Mouse (Mus musculus) heart, embryonic 15.5 days (tissue): ENCODE data around the gene Prdm12. TPM values are rescaled to one million over a fixed set of nuclear protein-coding genes. Genes with fewer than 3 reads are reported as not detected.
A peak's percentile ranks its signal among the peaks of the same experiment; 100 is the strongest.
"Not testable (repeated sequence)": the region's sequence is repeated elsewhere in the genome, so short reads cannot be mapped to it uniquely, and the experiment has no call there.

ENCODE experiments used
- ATAC-seq: fragments of 200-750 bp; cut with Nextera tagmentation; replicated peaks from 2 replicates; pipeline ENCODE4 v1.8.0; 2017; ENCODE audit warnings: low read depth, moderate TSS enrichment; ENCODE audit not compliant: insufficient number of reproducible peaks, insufficient read depth, low FRiP score
- H3K27ac ChIP-seq: fragments of 300-500 bp; sonication (generic); 2 replicates; pipeline ENCODE4 v1.5.1; 2015; ENCODE audit warnings: mild to moderate bottlenecking, inconsistent platforms
- H3K27me3 ChIP-seq: fragments of 300-500 bp; sonication (generic); 2 replicates; pipeline ENCODE4 v1.6.1; 2015; ENCODE audit warnings: inconsistent platforms
- H3K36me3 ChIP-seq: fragments of 300-500 bp; sonication (generic); 2 replicates; pipeline ENCODE4 v1.6.1; 2015; ENCODE audit warnings: mild to moderate bottlenecking, inconsistent platforms
- H3K4me1 ChIP-seq: fragments of 300-500 bp; sonication (generic); replicated peaks from 2 replicates; pipeline ENCODE4 v1.6.1; 2015; ENCODE audit warnings: inconsistent platforms
- H3K4me2 ChIP-seq: fragments of 300-500 bp; sonication (generic); 2 replicates; pipeline ENCODE4 v1.6.1; 2015; ENCODE audit warnings: inconsistent platforms, mild to moderate bottlenecking, moderate library complexity
- H3K4me3 ChIP-seq: fragments of 300-500 bp; sonication (generic); 2 replicates; pipeline ENCODE4 v1.5.1; 2015; ENCODE audit warnings: mild to moderate bottlenecking, inconsistent platforms
- H3K9ac ChIP-seq: fragments of 300-500 bp; sonication (generic); 2 replicates; pipeline ENCODE4 v1.6.1; 2015; ENCODE audit warnings: mild to moderate bottlenecking, inconsistent platforms
- H3K9me3 ChIP-seq: fragments of 300-500 bp; sonication (generic); replicated peaks from 2 replicates; pipeline ENCODE4 v1.6.1; 2016; ENCODE audit warnings: inconsistent platforms
- WGBS: fragments of 180-500 bp; shearing (Covaris S2); methylation state at CpG from one replicate; pipeline ENCODE4 v1.1.7; 2015; ENCODE audit warnings: mixed read lengths; 5-methylcytosine and 5-hydroxymethylcytosine counted together
- polyA plus RNA-seq: library from polyadenylated mRNA; unstranded; fragments of >200 nt; fragmentation: Nextera tagmentation; extraction: Ambion mirVana; gene quantifications from 2 replicates; pipeline ENCODE4 v1.2.1, GENCODE M21; 2015

The Prdm12 gene
- polyA plus RNA-seq, 1 experiment from 2014 or later, result not detected

DNA sequence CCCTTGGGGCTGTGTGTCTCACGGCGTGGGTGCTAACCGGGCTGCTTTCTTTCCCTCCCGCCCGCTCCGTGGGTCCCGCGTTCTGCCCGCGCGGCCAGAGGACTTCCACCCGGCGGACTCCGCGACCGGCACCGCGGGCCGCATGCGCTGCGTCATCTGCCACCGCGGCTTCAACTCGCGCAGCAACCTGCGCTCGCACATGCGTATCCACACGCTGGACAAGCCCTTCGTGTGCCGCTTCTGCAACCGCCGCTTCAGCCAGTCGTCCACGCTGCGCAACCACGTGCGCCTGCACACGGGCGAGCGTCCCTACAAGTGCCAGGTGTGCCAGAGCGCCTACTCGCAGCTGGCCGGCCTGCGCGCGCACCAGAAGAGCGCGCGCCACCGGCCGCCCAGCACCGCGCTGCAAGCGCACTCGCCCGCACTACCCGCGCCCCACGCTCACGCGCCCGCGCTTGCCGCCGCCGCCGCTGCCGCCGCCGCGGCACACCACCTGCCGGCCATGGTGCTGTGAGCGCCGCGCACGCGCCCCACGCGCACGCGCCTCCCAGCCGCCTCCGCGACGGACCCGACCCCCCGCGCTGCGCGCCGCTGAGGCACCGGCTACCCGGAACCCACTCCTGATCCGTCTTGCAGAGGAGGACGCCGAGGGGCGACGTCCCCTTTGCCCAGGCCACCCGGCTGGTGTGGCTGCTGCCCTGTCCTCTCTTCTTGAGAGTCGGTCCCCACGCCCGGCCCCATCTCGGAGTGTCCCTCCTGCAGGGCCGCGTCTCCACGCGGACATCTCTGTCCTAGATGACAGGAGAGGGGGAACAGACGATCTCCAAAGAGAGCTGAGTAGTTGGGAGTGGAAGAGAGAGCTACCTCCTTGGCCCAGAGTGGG, 14.4 kb downstream of the Prdm12 start:
- no peaks in the 10 kb centered on the region for H3K36me3 ChIP-seq
- peak overlapping the region; percentile 100 for H3K4me2 ChIP-seq
- H3K4me1 ChIP-seq, result peaks cover 13% of the 10 kb centered on the region
- H3K27me3 ChIP-seq, result peaks cover 94% of the 10 kb centered on the region
- no peak overlapping the region for H3K27ac ChIP-seq
- under 1% methylated on average over 94 of the region's 109 CpGs for WGBS
- peak overlapping the region; percentile 59 for H3K4me3 ChIP-seq
- 0 out of 2 replicates have a peak, but pooled peaks have one; percentile 8 for ATAC-seq
- no peaks in the 10 kb centered on the region for H3K9me3 ChIP-seq
- peak overlapping the region; percentile 51 for H3K9ac ChIP-seq

DNA sequence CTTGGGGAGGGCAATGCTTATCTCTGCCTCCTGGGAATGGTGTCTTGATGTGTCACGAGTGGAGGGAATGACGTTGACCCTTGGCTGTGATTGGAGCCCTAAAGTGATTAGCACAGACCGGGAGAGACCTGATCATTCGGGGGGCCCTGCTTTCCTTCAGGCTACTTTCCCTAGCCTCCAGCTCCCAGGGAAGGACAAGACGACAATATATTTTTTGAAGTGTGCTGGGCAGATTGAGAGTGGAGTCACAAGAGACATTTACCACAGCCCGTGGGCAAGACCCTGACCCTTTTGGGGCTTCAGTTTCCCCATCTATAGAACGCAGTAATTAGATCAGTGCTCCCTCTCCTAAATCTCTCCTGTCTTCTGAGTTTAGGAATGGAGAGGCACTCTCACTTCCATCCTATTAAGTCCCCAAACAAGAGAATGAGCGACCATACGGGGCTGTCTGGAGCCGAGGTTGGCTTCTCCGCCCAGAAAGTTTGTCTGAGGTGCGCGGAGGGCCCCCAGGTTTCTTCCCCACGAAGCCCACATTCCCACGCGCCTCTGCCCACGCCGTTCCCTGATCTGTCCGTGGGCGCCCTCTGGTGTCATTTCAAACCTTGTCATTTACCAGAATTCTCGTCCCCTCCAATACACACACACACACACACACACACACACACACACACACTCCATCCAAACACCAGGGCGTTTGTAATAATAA, 15.2 kb downstream of the Prdm12 start:
- WGBS, result 4% methylated on average over 22 of the region's 22 CpGs
- Histone ChIP-seq H3K27me3 (peaks cover 90% of the 10 kb centered on the region), H3K27ac (no peak overlapping the region), H3K4me1 (peaks cover 13% of the 10 kb centered on the region), H3K36me3 (no peaks in the 10 kb centered on the region), H3K4me2 (peak overlapping the region; percentile 100), H3K9ac (no peak overlapping the region), H3K9me3 (no peaks in the 10 kb centered on the region), H3K4me3 (peak overlapping the region; percentile 59)
- ATAC-seq, result no peak

DNA sequence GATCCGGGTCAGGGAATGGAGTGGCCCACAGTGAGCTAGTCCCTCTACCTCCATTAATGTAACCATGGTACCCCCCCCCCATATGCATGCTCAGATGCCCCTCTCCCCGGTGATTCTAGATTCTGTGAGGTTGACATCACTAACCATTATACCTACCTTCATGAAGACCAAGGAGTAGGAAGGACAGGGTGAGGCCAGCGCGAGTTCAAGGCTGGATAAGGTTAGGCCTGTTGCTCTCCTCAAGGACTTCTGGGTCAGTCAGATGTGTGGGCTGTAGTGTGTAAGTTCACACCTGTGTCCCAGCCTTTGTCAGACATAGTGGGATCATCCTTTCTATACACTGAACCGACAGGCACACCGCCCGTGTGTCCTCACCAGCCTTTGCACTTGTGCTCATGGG, 16.5 kb downstream of the Prdm12 start:
- no peak for ATAC-seq
- WGBS, result 80% methylated on average over 7 of the region's 7 CpGs

DNA sequence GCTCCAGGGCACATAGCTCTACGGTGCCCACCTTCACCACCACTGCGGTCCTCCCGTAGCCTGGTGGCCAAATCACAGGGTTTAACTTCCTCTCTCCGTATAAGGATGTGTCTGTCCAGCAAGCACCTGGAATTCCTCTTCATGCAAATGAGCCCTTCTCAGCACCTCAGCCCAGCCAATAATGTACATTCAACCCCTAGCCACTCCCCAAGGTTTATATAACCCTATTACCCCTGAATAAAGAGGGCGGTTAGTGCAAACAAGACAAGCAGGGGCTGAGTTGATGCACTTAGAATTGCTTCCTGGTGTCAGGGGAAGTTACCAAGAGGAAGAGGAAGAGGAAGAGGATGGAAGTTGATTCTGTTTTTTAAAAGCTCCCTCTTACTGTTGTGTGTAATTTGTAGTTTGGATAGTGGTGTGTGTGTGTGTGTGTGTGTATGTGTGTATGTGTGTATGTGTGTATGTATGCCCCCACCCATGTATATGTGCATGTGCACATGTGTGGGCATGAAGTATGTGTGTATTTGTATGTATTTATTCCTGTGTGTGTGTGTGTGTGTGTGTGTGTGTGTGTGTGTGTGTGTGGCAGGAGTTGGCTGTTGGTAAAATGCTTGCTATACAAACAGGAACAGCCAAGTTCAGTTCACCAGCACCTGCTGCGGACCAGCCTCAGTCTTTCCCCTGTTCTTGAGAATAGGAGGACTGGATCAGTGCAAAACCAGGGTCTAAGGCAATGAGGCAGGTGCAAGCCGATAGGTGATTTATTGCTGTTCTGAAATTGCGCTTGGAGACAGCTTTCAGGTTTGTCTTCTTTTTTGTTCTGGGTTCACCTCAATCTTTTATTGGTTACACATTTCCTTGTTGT, 23.3 kb downstream of the Prdm12 start:
- Histone ChIP-seq H3K4me2 (no peak overlapping the region), H3K27me3 (peaks cover 37% of the 10 kb centered on the region), H3K4me3 (no peak overlapping the region), H3K9ac (no peak overlapping the region), H3K4me1 (no peaks in the 10 kb centered on the region), H3K36me3 (no peaks in the 10 kb centered on the region), H3K9me3 (no peaks in the 10 kb centered on the region), H3K27ac (no peak overlapping the region)
- WGBS, result 58% methylated on average over 8 of the region's 8 CpGs
- ATAC-seq, result no peak

More for the DNA sequence above, 16.5 kb downstream of the Prdm12 start:
- Histone ChIP-seq H3K4me2 (no peak overlapping the region), H3K27ac (no peak overlapping the region), H3K4me3 (no peak overlapping the region), H3K4me1 (peaks cover 13% of the 10 kb centered on the region), H3K9me3 (no peaks in the 10 kb centered on the region), H3K9ac (no peak overlapping the region), H3K27me3 (peaks cover 81% of the 10 kb centered on the region), H3K36me3 (no peaks in the 10 kb centered on the region)

DNA sequence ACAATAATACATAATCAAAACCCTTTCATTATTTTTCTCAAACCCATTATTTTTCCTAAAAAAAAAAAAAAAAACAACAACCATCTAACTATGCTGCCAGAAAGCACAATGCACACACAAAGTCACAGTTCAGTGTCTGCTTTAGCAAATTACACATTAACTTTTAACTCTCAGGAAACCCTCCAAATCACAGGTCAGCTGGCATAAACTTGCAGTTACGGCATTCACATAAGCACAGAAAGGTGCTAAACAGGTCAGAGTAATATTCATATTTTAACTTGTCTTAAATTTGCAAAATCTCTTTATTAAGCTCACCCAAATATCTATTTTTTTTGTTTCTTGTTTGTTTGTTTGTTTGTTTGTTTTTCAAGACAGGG, 24.0 kb downstream of the Prdm12 start:
- Histone ChIP-seq H3K4me2 (no peak overlapping the region), H3K27ac (no peak overlapping the region), H3K36me3 (no peaks in the 10 kb centered on the region), H3K4me1 (no peaks in the 10 kb centered on the region), H3K4me3 (no peak overlapping the region), H3K27me3 (peaks cover 31% of the 10 kb centered on the region), H3K9ac (no peak overlapping the region), H3K9me3 (no peaks in the 10 kb centered on the region)
- no peak for ATAC-seq
- WGBS, result 91% methylated on average over 1 of the region's 1 CpGs

DNA sequence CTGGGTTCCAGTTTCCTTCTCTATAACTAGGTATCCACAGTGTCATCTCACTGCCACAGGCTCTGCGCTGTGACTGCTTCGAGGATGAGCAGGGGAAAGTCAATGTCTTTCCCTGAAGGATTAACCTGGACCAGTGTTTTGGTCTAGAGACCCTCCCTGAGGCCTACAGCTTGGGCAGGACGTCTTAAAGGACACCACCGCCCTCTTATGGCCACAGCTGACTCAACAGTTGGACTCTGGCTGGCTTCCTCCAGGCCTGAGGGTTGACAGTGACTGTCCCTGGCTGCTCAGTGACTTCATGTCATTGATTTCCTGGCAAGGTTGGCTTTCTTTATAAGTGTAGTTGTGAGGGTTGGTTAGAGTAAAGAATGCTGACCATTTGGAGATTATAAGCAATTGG, 27.5 kb downstream of the Prdm12 start:
- H3K4me1 ChIP-seq, result peaks cover 8% of the 10 kb centered on the region
- 30% methylated on average over 4 of the region's 4 CpGs for WGBS
- H3K36me3 ChIP-seq, result no peaks in the 10 kb centered on the region
- peaks cover 13% of the 10 kb centered on the region for H3K27me3 ChIP-seq
- no peak overlapping the region for H3K9ac ChIP-seq
- no peaks in the 10 kb centered on the region for H3K9me3 ChIP-seq
- no peak overlapping the region for H3K4me3 ChIP-seq
- no peak overlapping the region for H3K27ac ChIP-seq
- ATAC-seq, result no peak
- no peak overlapping the region for H3K4me2 ChIP-seq

DNA sequence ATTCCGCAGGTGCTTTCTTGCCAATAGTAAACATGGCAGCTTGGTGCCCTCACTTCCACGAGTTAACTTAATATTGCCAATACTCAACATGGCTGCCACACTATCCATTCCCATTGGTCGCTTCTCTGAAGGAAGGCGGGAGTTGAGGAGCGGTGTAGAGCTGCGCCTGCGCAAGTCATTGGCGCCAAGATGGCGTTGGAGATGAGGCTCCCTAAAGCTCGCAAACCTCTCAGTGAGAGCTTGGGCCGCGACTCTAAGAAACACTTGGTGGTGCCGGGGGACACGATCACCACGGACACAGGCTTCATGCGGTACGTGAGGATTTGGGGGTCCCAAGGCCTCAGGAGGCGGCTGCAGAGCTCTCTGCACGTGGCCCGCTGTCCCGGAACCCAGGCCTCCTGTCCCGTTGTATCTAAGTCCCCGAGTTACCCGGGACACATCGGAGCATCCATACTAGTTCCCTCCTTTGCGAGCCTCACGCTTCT, 30.8 kb downstream of the Prdm12 start, which contains the start of gene Exosc2:
TSS of gene Exosc2 (plus strand) at position 165 of the 485 bp plus-strand sequence.
- H3K36me3 ChIP-seq, result peaks cover 23% of the 10 kb centered on the region; the same call in 1 of the 2 replicates
- H3K9me3 ChIP-seq, result no peaks in the 10 kb centered on the region
- peak within 1 kb of the TSS; percentile 79 for H3K4me2 ChIP-seq
- peak; percentile 97 for ATAC-seq
- H3K9ac ChIP-seq, result peak within 1 kb of the TSS; percentile 76
- peak within 1 kb of the TSS; percentile 70 for H3K4me3 ChIP-seq
- peaks cover 9% of the 10 kb centered on the region for H3K4me1 ChIP-seq
- H3K27ac ChIP-seq, result peak within 1 kb of the TSS; percentile 63
- H3K27me3 ChIP-seq, result no peaks in the 10 kb centered on the region
- under 1% methylated on average over 27 of the region's 27 CpGs for WGBS

DNA sequence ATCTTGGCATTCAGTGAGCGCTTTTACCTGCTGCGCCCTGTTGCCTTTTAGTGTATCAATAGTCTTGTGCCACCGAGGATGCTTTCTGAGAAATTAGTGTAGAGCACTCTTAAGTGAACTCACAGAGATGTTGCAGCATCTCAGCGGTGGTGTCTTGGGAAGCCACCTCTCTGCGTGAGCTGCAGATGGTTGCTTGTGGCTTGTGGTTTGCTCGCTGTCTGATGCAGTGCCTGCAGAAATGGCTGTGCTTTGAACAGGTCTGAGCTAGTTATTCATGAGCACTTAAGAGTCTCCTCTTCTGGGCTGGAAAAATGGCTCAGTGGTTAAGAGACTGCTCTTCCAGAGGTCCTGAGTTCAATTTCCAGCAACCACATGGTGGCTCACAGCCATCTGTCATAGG, 38.8 kb downstream of the Prdm12 start:
- Histone ChIP-seq H3K27me3 (no peaks in the 10 kb centered on the region), H3K4me2 (no peak overlapping the region), H3K4me3 (no peak overlapping the region), H3K27ac (no peak overlapping the region), H3K4me1 (no peaks in the 10 kb centered on the region), H3K9ac (no peak overlapping the region), H3K36me3 (peaks cover 56% of the 10 kb centered on the region), H3K9me3 (no peaks in the 10 kb centered on the region)
- WGBS, result 85% methylated on average over 6 of the region's 6 CpGs
- ATAC-seq, result no peak

DNA sequence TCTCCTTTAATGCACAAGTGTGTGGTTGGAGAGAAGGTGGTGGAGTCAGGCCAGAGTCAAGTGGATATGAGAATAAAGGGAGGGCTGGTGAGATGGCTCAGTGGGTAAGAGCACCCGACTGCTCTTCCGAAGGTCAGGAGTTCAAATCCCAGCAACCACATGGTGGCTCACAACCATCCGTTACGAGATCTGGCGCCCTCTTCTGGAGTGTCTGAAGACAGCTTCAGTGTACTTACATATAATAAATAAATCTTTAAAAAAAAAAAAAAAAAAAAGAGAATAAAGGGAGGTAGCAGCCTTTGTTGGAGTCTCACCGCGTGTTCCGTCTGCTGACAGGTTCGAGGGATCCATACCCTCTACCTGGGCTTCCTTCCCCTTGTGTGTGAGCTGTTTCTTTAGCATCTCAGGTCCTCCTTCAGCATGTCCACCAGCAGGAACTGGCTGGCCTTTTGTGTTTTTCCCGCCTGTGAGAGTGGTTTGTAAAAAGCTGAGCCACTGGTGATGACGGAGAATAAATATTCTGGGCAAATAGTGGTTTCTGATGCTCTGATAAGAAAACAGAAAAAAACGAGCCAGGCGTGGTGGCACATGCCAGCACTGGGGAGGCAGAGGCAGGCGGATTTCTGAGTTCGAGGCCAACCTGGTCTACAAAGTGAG, 41.3 kb downstream of the Prdm12 start:
- not testable (repeated sequence) for H3K4me2 ChIP-seq, H3K9ac ChIP-seq, H3K27me3 ChIP-seq, H3K4me3 ChIP-seq, H3K27ac ChIP-seq, ATAC-seq, H3K9me3 ChIP-seq, H3K4me1 ChIP-seq
- peaks cover 34% of the 10 kb centered on the region for H3K36me3 ChIP-seq
- WGBS, result 84% methylated on average over 15 of the region's 15 CpGs

DNA sequence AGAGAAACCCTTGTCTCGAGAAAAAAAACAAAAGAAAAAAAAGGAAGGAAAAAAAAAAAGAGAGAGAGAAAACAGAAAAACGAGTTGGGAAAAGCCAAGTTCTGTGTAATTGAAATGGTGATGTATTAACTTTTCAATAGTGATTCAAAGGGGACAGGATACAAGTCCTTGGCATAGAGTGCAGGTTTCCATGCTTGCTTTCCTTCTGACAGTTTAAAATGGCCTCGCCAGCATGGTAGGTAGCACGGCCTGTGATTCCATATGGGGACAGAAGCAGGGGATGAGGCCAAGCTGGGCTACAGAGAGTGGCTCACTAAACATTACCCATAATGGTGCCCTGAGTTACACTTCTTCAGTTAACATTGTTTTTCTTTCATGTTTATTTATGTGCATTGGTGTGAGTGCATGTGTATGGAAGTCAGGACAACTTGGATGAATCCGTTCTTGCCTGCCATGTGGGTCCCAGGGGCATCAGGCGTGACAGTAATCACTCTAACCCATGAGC, 41.9 kb downstream of the Prdm12 start:
- H3K36me3 ChIP-seq, result peaks cover 28% of the 10 kb centered on the region
- no peak overlapping the region for H3K4me2 ChIP-seq
- no peaks in the 10 kb centered on the region for H3K9me3 ChIP-seq
- H3K9ac ChIP-seq, result no peak overlapping the region
- H3K4me1 ChIP-seq, result no peaks in the 10 kb centered on the region
- no peak overlapping the region for H3K4me3 ChIP-seq
- no peak for ATAC-seq
- no peak overlapping the region for H3K27ac ChIP-seq
- WGBS, result 80% methylated on average over 6 of the region's 6 CpGs
- no peaks in the 10 kb centered on the region for H3K27me3 ChIP-seq
